In the genomic region with DNA sequence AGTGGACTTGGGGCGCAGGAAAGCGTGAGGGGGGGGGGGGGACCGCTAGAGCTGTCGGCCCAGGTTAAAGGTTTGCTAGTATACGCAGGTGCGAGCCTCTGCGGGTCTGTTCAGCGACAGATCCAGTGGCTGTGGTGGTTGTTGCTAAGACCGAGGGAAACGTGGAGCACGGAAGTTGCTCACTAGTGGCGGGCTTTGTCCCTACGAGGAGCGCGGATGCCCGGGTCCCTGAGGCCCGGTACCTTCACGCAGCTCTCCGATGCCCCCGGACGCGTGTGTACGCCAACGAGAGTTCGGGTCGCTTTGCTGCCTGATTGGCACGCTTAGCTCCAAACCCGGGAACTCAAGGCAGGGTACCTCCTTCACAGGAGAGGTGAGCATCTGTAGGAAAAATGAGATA, we compare ENCODE assay signal across 8 mouse cellular contexts. TPM values are rescaled to one million over a fixed set of nuclear protein-coding genes. Genes with fewer than 3 reads are reported as not detected.
DNase-seq lines count a peak whose midpoint lies in the region; ATAC-seq and TF ChIP-seq lines count a peak whose summit lies in the region.

No protein-coding gene starts in this region.

- intact Hi-C loops in left cerebral cortex, adult 2 months (cut with DNase I): no loop called here

- peaks cover 36% of the 10 kb centered on the region for H3K27me3 ChIP-seq in intestine, embryonic 14.5 days (replicated peaks; ENCODE audit: control insufficient read depth, insufficient read depth, low read length)
- H3K27me3 ChIP-seq in midbrain, postnatal 0 days (ENCODE audit: insufficient read depth, low read length): peaks cover 15% of the 10 kb centered on the region

- 0 out of 2 replicates have a peak, but pooled peaks cover 6% of the 10 kb centered on the region for H3K4me1 ChIP-seq in intestine, embryonic 14.5 days (replicated peaks; ENCODE audit: control insufficient read depth, insufficient read depth, low read length)
- no peaks in the 10 kb centered on the region; the same call in 1 of the 2 replicates for H3K4me1 ChIP-seq in midbrain, postnatal 0 days (ENCODE audit: insufficient read depth, low read length)

- ATAC-seq in intestine, embryonic 14.5 days (replicated peaks; ENCODE audit: low FRiP score, low TSS enrichment, low read depth): peak; percentile 28
- peak; percentile 48 for ATAC-seq in midbrain, postnatal 0 days (ENCODE audit: low FRiP score)

- WGBS in intestine, embryonic 14.5 days: 1% methylated on average over 27 of the region's 28 CpGs
- under 1% methylated on average over 23 of the region's 28 CpGs for WGBS in midbrain, postnatal 0 days

- TF ChIP-seq CTCF in left cerebral cortex, adult 2 months (IDR thresholded peaks at IDR 0.05): no peak
- TF ChIP-seq CTCF in midbrain, postnatal 0 days (IDR thresholded peaks at IDR 0.05): no peak

- no peak overlapping the region for H3K9ac ChIP-seq in intestine, embryonic 14.5 days (ENCODE audit: low read length)
- H3K9ac ChIP-seq in midbrain, postnatal 0 days (replicated peaks; ENCODE audit: low read length, poor library complexity, severe bottlenecking): peak overlapping the region; percentile 48; the same call in 1 of the 2 replicates

- no peaks in the 10 kb centered on the region for H3K9me3 ChIP-seq in intestine, embryonic 14.5 days (ENCODE audit: control insufficient read depth, low read length)
- H3K9me3 ChIP-seq in midbrain, postnatal 0 days (ENCODE audit: low read length): no peaks in the 10 kb centered on the region

- no peak overlapping the region for H3K27ac ChIP-seq in left cerebral cortex, adult 2 months
- no peak overlapping the region for H3K27ac ChIP-seq in intestine, embryonic 14.5 days (ENCODE audit: low read depth)
- no peak overlapping the region for H3K27ac ChIP-seq in midbrain, postnatal 0 days (ENCODE audit: low read depth, low read length)

- H3K36me3 ChIP-seq in intestine, embryonic 14.5 days (ENCODE audit: control insufficient read depth, insufficient read depth, low read length): no peaks in the 10 kb centered on the region
- H3K36me3 ChIP-seq in midbrain, postnatal 0 days (ENCODE audit: insufficient read depth, low read length): no peaks in the 10 kb centered on the region

- peak overlapping the region; percentile 61 for H3K4me3 ChIP-seq in left cerebral cortex, adult 2 months
- peak overlapping the region; percentile 37 for H3K4me3 ChIP-seq in intestine, embryonic 14.5 days (ENCODE audit: low read depth, low read length)
- peak overlapping the region; percentile 62 for H3K4me3 ChIP-seq in midbrain, postnatal 0 days (ENCODE audit: low read depth, low read length)

- DNase-seq in left cerebral cortex, adult 2 months (ENCODE audit: extremely low spot score in 1 of 2, low spot score in 2 of 2): no peak
- DNase-seq in left cerebral cortex, adult 8-10 months (ENCODE audit: low spot score in 2 of 2): no peak
- peak; percentile 31 for DNase-seq in embryo, embryonic 9.5 days (ENCODE audit: extremely low spot score)
- DNase-seq in intestine, embryonic 14.5 days (ENCODE audit: low spot score): peak; percentile 70
- peak; percentile 8 for DNase-seq in midbrain, postnatal 0 days (ENCODE audit: low spot score)
- no peak for DNase-seq in urinary bladder, adult 18-20 months (ENCODE audit: low spot score in 2 of 2)
- no peak for DNase-seq in spleen, postnatal 10 days (ENCODE audit: low spot score in 2 of 2)
- DNase-seq in frontal cortex, postnatal 14 days (ENCODE audit: low spot score in 2 of 2): no peak

- peak overlapping the region; percentile 62 for H3K4me2 ChIP-seq in intestine, embryonic 14.5 days (ENCODE audit: low read length)
- H3K4me2 ChIP-seq in midbrain, postnatal 0 days (ENCODE audit: low read depth, low read length, poor library complexity, severe bottlenecking): peak overlapping the region; percentile 95

RNA-seq across cellular contexts. Expression of a gene that starts 0.7 kb away (rescaled TPM):
- total RNA-seq in left cerebral cortex, adult 2 months (2021): 1 to 10 TPM; 2.6 to 3.1 TPM
- total RNA-seq in left cerebral cortex, adult 8-10 months (2022): 1 to 10 TPM; 1.8 to 3.6 (median 2.9) TPM
- 1.5 and 2.3 TPM in 2 replicates for polyA plus RNA-seq in intestine, embryonic 14.5 days (2014; fragmentation: Nextera tagmentation; extraction: Ambion mirVana)
- total RNA-seq in midbrain, postnatal 0 days (2014; rRNA removed): 1.5 and 5.1 TPM in 2 replicates
- polyA plus RNA-seq in midbrain, postnatal 0 days (2015; fragmentation: Nextera tagmentation; extraction: Ambion mirVana): 2.5 and 2.8 TPM in 2 replicates

RNA-seq across cellular contexts. Expression of a gene that starts 43.1 kb away (rescaled TPM):
- total RNA-seq in left cerebral cortex, adult 2 months (2021): 1 to 10 TPM; 6.0 to 7.9 TPM
- total RNA-seq in left cerebral cortex, adult 8-10 months (2022): 1 to 10 TPM; 6.4 to 9.2 (median 7.2) TPM
- polyA plus RNA-seq in intestine, embryonic 14.5 days (2014; fragmentation: Nextera tagmentation; extraction: Ambion mirVana): 6.2 and 6.3 TPM in 2 replicates
- total RNA-seq in midbrain, postnatal 0 days (2014; rRNA removed): 12.6 and 15.2 TPM in 2 replicates
- polyA plus RNA-seq in midbrain, postnatal 0 days (2015; fragmentation: Nextera tagmentation; extraction: Ambion mirVana): 4.1 and 4.7 TPM in 2 replicates

Comparison
In these comparisons a context has a peak if more than half of its experiments do, and no peak if none do; other contexts are left out.
1. DNase-seq: peak in embryo, embryonic 9.5 days (single experiment), intestine, embryonic 14.5 days (single experiment) and midbrain, postnatal 0 days (single experiment); none in left cerebral cortex, adult 2 months (0 of 2), left cerebral cortex, adult 8-10 months (0 of 2), urinary bladder, adult 18-20 months (0 of 2), spleen, postnatal 10 days (0 of 2) and frontal cortex, postnatal 14 days (0 of 2).
2. Peak in every context shown above with its lines, with median percentiles within 50 percentile points of each other: H3K4me3 ChIP-seq.